Mouse (Mus musculus) heart, adult 18-20 months (tissue): Measurements from ENCODE around the gene Gm28998. TPM values are rescaled to one million over a fixed set of nuclear protein-coding genes. Genes with fewer than 3 reads are reported as not detected.
"Not testable (repeated sequence)": the region's sequence is repeated elsewhere in the genome, so short reads cannot be mapped to it uniquely, and the experiment has no call there.

ENCODE experiments used
- DNase-seq, 2 experiments: peaks; one replicate each; pipeline ENCODE4 v3.0.0; 2021 to 2022; ENCODE audit warnings: mixed read lengths in 1 of 2
- long read RNA-seq, 2 experiments: library from polyadenylated mRNA; stranded (forward); transcript quantifications; one replicate each; pipeline ENCODE4 v2.0.0; 2021
- total RNA-seq, 2 experiments: library from RNA; stranded (reverse); gene quantifications; 2 replicates each; pipeline ENCODE4 v1.2.3; 2021

The Gm28998 gene
- total RNA-seq = not detected
- long read RNA-seq, experiment 1 = 0 reads
- long read RNA-seq, experiment 2 = 0 reads

- DNase-seq = not testable (repeated sequence)
Measured at GRCm38 (mm10) chrY:7253487-7253886, at the start of gene Gm28998. TSS of gene Gm28998 (plus strand) at chrY:7253787.

Other genes starting within 250 kb of the Gm28998 start
- not detected for gene Gm21244, start 84.5 kb upstream of the Gm28998 start, total RNA-seq
- gene Gm21788, start 151.2 kb downstream of the Gm28998 start, total RNA-seq = not detected